Mouse (Mus musculus): ENCODE measurements at regions not wholly inside any gene's neighbourhood (a gene's known extent, or its start where the extent isn't known, plus 50 kb on each side); places are given as distances from the start of the nearest gene placed in this dataset.

DNA sequence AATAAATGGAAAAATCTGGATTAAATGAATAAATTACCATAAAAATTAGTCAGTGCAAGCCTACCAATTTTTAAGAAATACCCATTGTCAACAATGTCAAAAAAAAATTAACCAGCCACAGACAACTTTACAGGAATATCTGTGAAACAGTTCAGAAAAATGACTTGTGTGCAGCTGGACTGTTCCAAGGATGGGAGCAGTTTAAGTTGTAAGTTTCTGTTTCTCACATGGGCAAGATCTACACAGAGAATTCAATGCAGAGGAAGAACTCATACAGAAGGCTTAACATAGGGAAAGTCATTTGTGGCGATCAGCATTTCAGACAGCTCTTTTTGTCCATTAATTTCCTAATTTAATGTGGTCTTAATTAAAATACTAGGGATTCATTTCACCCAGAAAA lies 71.9 kb upstream of the Tdrd3 start:
- Histone ChIP-seq H3K36me3 (ENCODE audit: control insufficient read depth, insufficient read depth, low read length) (no peaks in the 10 kb centered on the region), H3K4me3 (ENCODE audit: low read depth, low read length) (no peak overlapping the region), H3K4me1 (ENCODE audit: control insufficient read depth, insufficient read depth, insufficient read length, low read length) (no peaks in the 10 kb centered on the region), H3K27me3 (ENCODE audit: control insufficient read depth, insufficient read depth, low read length) (no peaks in the 10 kb centered on the region), H3K27ac (ENCODE audit: insufficient read depth, low read depth, low read length) (no peak overlapping the region)
- whole genome bisulfite sequencing = 96% methylated on average over 1 of the region's 1 CpGs
- TF ChIP-seq CTCF (IDR thresholded peaks at IDR 0.05; ENCODE audit: extremely low read depth, insufficient read length, insufficient replicate concordance, low read depth, low read length) (no peak), POLR2A (IDR thresholded peaks at IDR 0.05; ENCODE audit: low read depth, low read length) (no peak)

DNA sequence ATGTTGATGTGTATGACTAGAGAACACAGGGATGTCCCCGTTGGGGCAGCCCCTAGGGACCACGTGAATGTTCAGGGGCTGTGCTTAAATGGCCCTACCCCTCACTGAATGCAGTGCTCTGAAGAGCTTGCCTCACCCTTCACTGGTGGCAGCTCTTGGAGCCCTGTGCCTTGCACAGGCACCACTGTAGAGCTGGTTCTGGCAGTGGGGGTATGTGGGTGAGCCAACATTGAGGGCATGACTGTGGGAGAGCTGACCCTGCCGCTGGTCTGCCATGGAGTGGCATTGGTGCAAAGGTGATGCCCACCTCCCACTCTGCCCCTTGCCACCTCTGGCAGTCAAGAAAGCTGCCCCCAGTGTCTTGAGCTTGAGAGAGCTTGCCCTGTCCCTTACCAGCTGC lies 69.6 kb upstream of the Tdrd3 start:
- H3K27ac ChIP-seq (ENCODE audit: insufficient read depth, low read depth, low read length) = no peak overlapping the region
- TF ChIP-seq CTCF (IDR thresholded peaks at IDR 0.05; ENCODE audit: extremely low read depth, insufficient read length, insufficient replicate concordance, low read depth, low read length) = no peak
- TF ChIP-seq POLR2A (IDR thresholded peaks at IDR 0.05; ENCODE audit: low read depth, low read length) = no peak
- no peaks in the 10 kb centered on the region for H3K27me3 ChIP-seq (ENCODE audit: control insufficient read depth, insufficient read depth, low read length)
- 84% methylated on average over 3 of the region's 3 CpGs for WGBS
- H3K4me1 ChIP-seq (ENCODE audit: control insufficient read depth, insufficient read depth, insufficient read length, low read length) = no peaks in the 10 kb centered on the region
- no peak overlapping the region for H3K4me3 ChIP-seq (ENCODE audit: low read depth, low read length)
- H3K36me3 ChIP-seq (ENCODE audit: control insufficient read depth, insufficient read depth, low read length) = no peaks in the 10 kb centered on the region

DNA sequence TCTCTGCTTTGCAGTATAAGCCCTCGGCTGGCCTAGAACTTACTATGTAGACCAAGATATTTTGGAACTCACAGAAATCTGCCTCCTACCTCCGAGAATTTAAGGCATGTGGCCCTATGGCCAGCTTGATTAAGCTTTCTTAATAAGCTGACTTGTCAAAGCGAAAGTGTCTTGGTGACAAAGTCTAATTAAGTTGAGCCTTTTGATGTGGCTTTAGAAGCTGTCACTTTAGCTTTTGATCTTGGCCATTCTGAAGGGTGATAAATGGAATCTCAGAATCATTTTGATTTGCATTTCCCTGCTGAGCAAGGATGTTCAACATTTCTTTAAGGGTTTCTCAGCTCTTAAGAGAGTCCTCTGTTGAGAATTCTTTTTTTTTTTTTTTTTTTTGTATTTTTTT lies 67.6 kb upstream of the Tdrd3 start:
- 77% methylated on average over 3 of the region's 3 CpGs for WGBS
- H3K4me1 ChIP-seq (ENCODE audit: control insufficient read depth, insufficient read depth, insufficient read length, low read length) = no peaks in the 10 kb centered on the region
- H3K27me3 ChIP-seq (ENCODE audit: control insufficient read depth, insufficient read depth, low read length) = no peaks in the 10 kb centered on the region
- H3K4me3 ChIP-seq (ENCODE audit: low read depth, low read length) = no peak overlapping the region
- TF ChIP-seq POLR2A (IDR thresholded peaks at IDR 0.05; ENCODE audit: low read depth, low read length) (no peak), CTCF (IDR thresholded peaks at IDR 0.05; ENCODE audit: extremely low read depth, insufficient read length, insufficient replicate concordance, low read depth, low read length) (no peak)
- no peak overlapping the region for H3K27ac ChIP-seq (ENCODE audit: insufficient read depth, low read depth, low read length)
- no peaks in the 10 kb centered on the region for H3K36me3 ChIP-seq (ENCODE audit: control insufficient read depth, insufficient read depth, low read length)

DNA sequence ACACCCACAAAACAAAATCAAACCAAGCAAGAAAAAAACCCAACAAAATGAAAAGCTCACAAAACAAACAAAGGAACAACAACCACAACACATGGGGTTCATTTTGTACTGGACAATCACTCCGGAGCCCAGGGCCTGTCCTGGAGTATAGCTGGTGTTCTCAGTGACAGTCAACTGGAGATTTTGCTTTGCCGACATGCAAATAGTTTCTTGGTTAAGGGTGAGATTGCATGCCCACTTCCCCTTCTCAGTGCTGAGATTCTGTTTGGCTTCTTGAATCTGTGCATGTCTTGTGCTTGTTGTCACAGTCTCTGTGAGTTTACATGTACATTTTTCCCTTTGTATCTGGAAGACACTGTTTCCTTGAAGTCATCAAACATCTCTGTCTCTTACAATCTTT lies 50.6 kb upstream of the Tdrd3 start:
- 95% methylated on average over 2 of the region's 2 CpGs for WGBS
- Histone ChIP-seq H3K4me3 (ENCODE audit: low read depth, low read length) (no peak overlapping the region), H3K4me1 (ENCODE audit: control insufficient read depth, insufficient read depth, insufficient read length, low read length) (no peaks in the 10 kb centered on the region), H3K27ac (ENCODE audit: insufficient read depth, low read depth, low read length) (no peak overlapping the region), H3K27me3 (ENCODE audit: control insufficient read depth, insufficient read depth, low read length) (no peaks in the 10 kb centered on the region), H3K36me3 (ENCODE audit: control insufficient read depth, insufficient read depth, low read length) (no peaks in the 10 kb centered on the region)
- TF ChIP-seq POLR2A (IDR thresholded peaks at IDR 0.05; ENCODE audit: low read depth, low read length) = no peak
